Mouse (Mus musculus): ENCODE measurements around the gene Gm49361.

The Gm49361 gene

GRCm38 (mm10) chr14:57746001-57746771 is at the start of gene Gm49361:
Gm49361 (minus strand) TSS chr14:57746103.
- Histone ChIP-seq H3K36me3 (ENCODE audit: insufficient read depth, low read length) (no peaks in the 10 kb centered on the region), H3K4me3 (replicated peaks; ENCODE audit: low read length) (peak within 1 kb of the TSS; percentile 88), H3K4me1 (replicated peaks; ENCODE audit: low read depth, low read length) (peaks cover 24% of the 10 kb centered on the region), H3K9me3 (ENCODE audit: low read length) (no peaks in the 10 kb centered on the region), H3K27me3 (ENCODE audit: insufficient read depth, low read length) (peaks cover 79% of the 10 kb centered on the region)
- no peak for TF ChIP-seq NANOG (IDR thresholded peaks at IDR 0.05; ENCODE audit: borderline replicate concordance, low read length)

GRCm38 (mm10) chr14:57791171-57791570 is 45.3 kb upstream of the Gm49361 start:
- H3K36me3 ChIP-seq (ENCODE audit: insufficient read depth, low read length) = no peaks in the 10 kb centered on the region
- no peak for TF ChIP-seq NANOG (IDR thresholded peaks at IDR 0.05; ENCODE audit: borderline replicate concordance, low read length)
- TF ChIP-seq CTCF (conservative IDR thresholded peaks at IDR 0.05; ENCODE audit: low read length) = no peak
- TF ChIP-seq POU5F1 (IDR thresholded peaks at IDR 0.05; ENCODE audit: borderline replicate concordance, low read length) = no peak
- no peaks in the 10 kb centered on the region for H3K9me3 ChIP-seq (ENCODE audit: low read length)
- no peaks in the 10 kb centered on the region; the same call in 1 of the 2 replicates for H3K4me1 ChIP-seq (replicated peaks; ENCODE audit: low read depth, low read length)
- H3K27me3 ChIP-seq (ENCODE audit: insufficient read depth, low read length) = no peaks in the 10 kb centered on the region
- H3K4me3 ChIP-seq (replicated peaks; ENCODE audit: low read length) = no peak overlapping the region

GRCm38 (mm10) chr14:57789759-57790158 is 43.9 kb upstream of the Gm49361 start:
- H3K4me1 ChIP-seq (replicated peaks; ENCODE audit: low read depth, low read length) = no peaks in the 10 kb centered on the region; the same call in 1 of the 2 replicates
- H3K27me3 ChIP-seq (ENCODE audit: insufficient read depth, low read length) = no peaks in the 10 kb centered on the region
- no peaks in the 10 kb centered on the region for H3K36me3 ChIP-seq (ENCODE audit: insufficient read depth, low read length)
- TF ChIP-seq CTCF (conservative IDR thresholded peaks at IDR 0.05; ENCODE audit: low read length) (no peak), NANOG (IDR thresholded peaks at IDR 0.05; ENCODE audit: borderline replicate concordance, low read length) (no peak), POU5F1 (IDR thresholded peaks at IDR 0.05; ENCODE audit: borderline replicate concordance, low read length) (no peak)
- no peaks in the 10 kb centered on the region for H3K9me3 ChIP-seq (ENCODE audit: low read length)
- H3K4me3 ChIP-seq (replicated peaks; ENCODE audit: low read length) = no peak overlapping the region

GRCm38 (mm10) chr14:57789311-57789710 is 43.4 kb upstream of the Gm49361 start:
- TF ChIP-seq POU5F1 (IDR thresholded peaks at IDR 0.05; ENCODE audit: borderline replicate concordance, low read length) (no peak), CTCF (conservative IDR thresholded peaks at IDR 0.05; ENCODE audit: low read length) (no peak), NANOG (IDR thresholded peaks at IDR 0.05; ENCODE audit: borderline replicate concordance, low read length) (no peak)
- Histone ChIP-seq H3K36me3 (ENCODE audit: insufficient read depth, low read length) (no peaks in the 10 kb centered on the region), H3K4me1 (replicated peaks; ENCODE audit: low read depth, low read length) (no peaks in the 10 kb centered on the region; the same call in 1 of the 2 replicates), H3K9me3 (ENCODE audit: low read length) (no peaks in the 10 kb centered on the region), H3K4me3 (replicated peaks; ENCODE audit: low read length) (no peak overlapping the region), H3K27me3 (ENCODE audit: insufficient read depth, low read length) (no peaks in the 10 kb centered on the region)

- Histone ChIP-seq H3K27me3 (ENCODE audit: insufficient read depth, low read length) (no peaks in the 10 kb centered on the region), H3K4me1 (replicated peaks; ENCODE audit: low read depth, low read length) (no peaks in the 10 kb centered on the region; the same call in 1 of the 2 replicates), H3K9me3 (ENCODE audit: low read length) (no peaks in the 10 kb centered on the region), H3K36me3 (ENCODE audit: insufficient read depth, low read length) (no peaks in the 10 kb centered on the region), H3K4me3 (replicated peaks; ENCODE audit: low read length) (no peak overlapping the region)
- TF ChIP-seq POU5F1 (IDR thresholded peaks at IDR 0.05; ENCODE audit: borderline replicate concordance, low read length) (no peak), CTCF (conservative IDR thresholded peaks at IDR 0.05; ENCODE audit: low read length) (no peak), NANOG (IDR thresholded peaks at IDR 0.05; ENCODE audit: borderline replicate concordance, low read length) (no peak)
These were observed 41.5 kb upstream of the Gm49361 start for GRCm38 (mm10) chr14:57787406-57787805.

- no peak for TF ChIP-seq CTCF (conservative IDR thresholded peaks at IDR 0.05; ENCODE audit: low read length)
- no peak for TF ChIP-seq POU5F1 (IDR thresholded peaks at IDR 0.05; ENCODE audit: borderline replicate concordance, low read length)
- TF ChIP-seq NANOG (IDR thresholded peaks at IDR 0.05; ENCODE audit: borderline replicate concordance, low read length) = no peak
- Histone ChIP-seq H3K36me3 (ENCODE audit: insufficient read depth, low read length) (no peaks in the 10 kb centered on the region), H3K4me1 (replicated peaks; ENCODE audit: low read depth, low read length) (peaks cover 11% of the 10 kb centered on the region; the same call in 1 of the 2 replicates), H3K9me3 (ENCODE audit: low read length) (peaks cover 23% of the 10 kb centered on the region), H3K27me3 (ENCODE audit: insufficient read depth, low read length) (no peaks in the 10 kb centered on the region), H3K4me3 (replicated peaks; ENCODE audit: low read length) (no peak overlapping the region)
These were observed 26.4 kb upstream of the Gm49361 start for GRCm38 (mm10) chr14:57772157-57772815.

GRCm38 (mm10) chr14:57769102-57769501 is 23.2 kb upstream of the Gm49361 start:
- no peaks in the 10 kb centered on the region for H3K27me3 ChIP-seq (ENCODE audit: insufficient read depth, low read length)
- H3K4me3 ChIP-seq (replicated peaks; ENCODE audit: low read length) = no peak overlapping the region
- H3K36me3 ChIP-seq (ENCODE audit: insufficient read depth, low read length) = no peaks in the 10 kb centered on the region
- H3K9me3 ChIP-seq (ENCODE audit: low read length) = peaks cover 9% of the 10 kb centered on the region
- H3K4me1 ChIP-seq (replicated peaks; ENCODE audit: low read depth, low read length) = peaks cover 7% of the 10 kb centered on the region; the same call in 1 of the 2 replicates
- TF ChIP-seq POU5F1 (IDR thresholded peaks at IDR 0.05; ENCODE audit: borderline replicate concordance, low read length) (no peak), NANOG (IDR thresholded peaks at IDR 0.05; ENCODE audit: borderline replicate concordance, low read length) (no peak), CTCF (conservative IDR thresholded peaks at IDR 0.05; ENCODE audit: low read length) (no peak)

GRCm38 (mm10) chr14:57760447-57761412 is 14.8 kb upstream of the Gm49361 start:
- H3K4me3 ChIP-seq (replicated peaks; ENCODE audit: low read length) = no peak overlapping the region
- H3K4me1 ChIP-seq (replicated peaks; ENCODE audit: low read depth, low read length) = peaks cover 18% of the 10 kb centered on the region
- no peaks in the 10 kb centered on the region for H3K36me3 ChIP-seq (ENCODE audit: insufficient read depth, low read length)
- H3K27me3 ChIP-seq (ENCODE audit: insufficient read depth, low read length) = peaks cover 21% of the 10 kb centered on the region
- H3K9me3 ChIP-seq (ENCODE audit: low read length) = no peaks in the 10 kb centered on the region
- TF ChIP-seq CTCF (conservative IDR thresholded peaks at IDR 0.05; ENCODE audit: low read length) = no peak
- no peak for TF ChIP-seq NANOG (IDR thresholded peaks at IDR 0.05; ENCODE audit: borderline replicate concordance, low read length)
- no peak for TF ChIP-seq POU5F1 (IDR thresholded peaks at IDR 0.05; ENCODE audit: borderline replicate concordance, low read length)
